Mouse (Mus musculus) ES-Bruce4 (cell line): ENCODE results near the gene Mroh2a. TPM values are rescaled to one million over a fixed set of nuclear protein-coding genes. Genes with fewer than 3 reads are reported as not detected.

ENCODE experiments used
- H3K27ac ChIP-seq: 2 replicates; pipeline ENCODE4 v1.5.1; 2012; ENCODE audit warnings: low read length, inconsistent platforms; ENCODE audit not compliant: insufficient read depth
- H3K27me3 ChIP-seq: 2 replicates; pipeline ENCODE4 v1.6.1; 2012; ENCODE audit warnings: mild to moderate bottlenecking, low read length, inconsistent platforms; ENCODE audit not compliant: control insufficient read depth, poor library complexity, insufficient read depth, severe bottlenecking
- H3K36me3 ChIP-seq: 2 replicates; pipeline ENCODE4 v1.6.1; 2012; ENCODE audit warnings: inconsistent platforms, mild to moderate bottlenecking, low read length, moderate library complexity; ENCODE audit not compliant: control insufficient read depth, poor library complexity, insufficient read depth, severe bottlenecking
- H3K4me1 ChIP-seq: one replicate; pipeline ENCODE4 v1.8.1; 2011; ENCODE audit warnings: low read length; ENCODE audit not compliant: control insufficient read depth, insufficient read depth
- H3K4me3 ChIP-seq: 2 replicates; pipeline ENCODE4 v1.5.1; 2011; ENCODE audit warnings: low read depth, mild to moderate bottlenecking, low read length
- H3K9ac ChIP-seq: 2 replicates; pipeline ENCODE4 v1.6.1; 2012; ENCODE audit warnings: low read depth, mild to moderate bottlenecking, inconsistent platforms; ENCODE audit not compliant: poor library complexity, severe bottlenecking
- H3K9me3 ChIP-seq: replicated peaks from 2 replicates; pipeline ENCODE4 v1.6.1; 2012; ENCODE audit warnings: mild to moderate bottlenecking, low read length, inconsistent platforms; ENCODE audit not compliant: control insufficient read depth, poor library complexity, insufficient read depth, severe bottlenecking
- CTCF ChIP-seq: IDR thresholded peaks from one replicate; pipeline ENCODE4 v1.8.1; 2011; ENCODE audit warnings: low read depth, low read length
- EP300 ChIP-seq: IDR thresholded peaks from 2 replicates; pipeline ENCODE4 v1.6.1; 2011; ENCODE audit warnings: low read depth, low read length; ENCODE audit not compliant: insufficient read depth
- POLR2A ChIP-seq: IDR thresholded peaks from one replicate; pipeline ENCODE4 v1.8.1; 2011; ENCODE audit warnings: low read length; ENCODE audit not compliant: insufficient read depth
- polyA plus RNA-seq: library from polyadenylated mRNA; stranded (reverse); fragments of >200 nt; gene quantifications from 2 replicates; pipeline ENCODE4 v1.2.4, GENCODE M21; 2011; ENCODE audit warnings: low read depth; ENCODE audit not compliant: missing spikeins, insufficient read depth, insufficient read length

Mroh2a gene
- polyA plus RNA-seq, 1 experiment: not detected

GRCm38 (mm10) chr1:88286887-88287696 is 60.3 kb downstream of the Mroh2a start:
- no peaks in the 10 kb centered on the region for H3K36me3 ChIP-seq
- H3K4me3 ChIP-seq: no peak overlapping the region
- H3K27ac ChIP-seq: no peak overlapping the region
- H3K4me1 ChIP-seq: no peaks in the 10 kb centered on the region
- no peaks in the 10 kb centered on the region for H3K27me3 ChIP-seq
- no peaks in the 10 kb centered on the region for H3K9me3 ChIP-seq
- TF ChIP-seq POLR2A (no peak), EP300 (no peak), CTCF (no peak)
- H3K9ac ChIP-seq: no peak overlapping the region

DNA sequence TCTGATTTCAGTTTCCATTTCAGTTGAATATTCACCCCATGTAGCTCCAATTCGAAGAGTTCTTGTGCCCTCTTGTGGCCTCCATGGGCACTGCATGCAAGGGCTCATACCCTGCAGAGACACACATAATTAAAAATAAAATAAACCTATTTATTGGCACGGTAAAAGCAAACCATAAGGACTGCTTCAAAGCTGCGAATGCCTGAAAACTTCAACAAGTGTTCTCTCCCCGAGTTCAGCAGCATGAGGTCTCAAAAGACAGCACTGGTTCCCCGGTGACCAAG is 60.9 kb downstream of the Mroh2a start:
- H3K9ac ChIP-seq: no peak overlapping the region
- no peak overlapping the region for H3K4me3 ChIP-seq
- H3K36me3 ChIP-seq: no peaks in the 10 kb centered on the region
- no peak overlapping the region for H3K27ac ChIP-seq
- no peaks in the 10 kb centered on the region for H3K4me1 ChIP-seq
- no peak for TF ChIP-seq EP300
- no peak for TF ChIP-seq POLR2A
- TF ChIP-seq CTCF: no peak
- H3K27me3 ChIP-seq: no peaks in the 10 kb centered on the region
- H3K9me3 ChIP-seq: no peaks in the 10 kb centered on the region

GRCm38 (mm10) chr1:88288056-88288788 is 61.4 kb downstream of the Mroh2a start:
- Histone ChIP-seq H3K4me3 (no peak overlapping the region), H3K9ac (no peak overlapping the region), H3K4me1 (no peaks in the 10 kb centered on the region), H3K27me3 (no peaks in the 10 kb centered on the region), H3K36me3 (no peaks in the 10 kb centered on the region), H3K27ac (no peak overlapping the region), H3K9me3 (no peaks in the 10 kb centered on the region)
- TF ChIP-seq POLR2A (no peak), EP300 (no peak), CTCF (no peak)

- TF ChIP-seq EP300: no peak
- TF ChIP-seq POLR2A: no peak
- no peak for TF ChIP-seq CTCF
- Histone ChIP-seq H3K27me3 (no peaks in the 10 kb centered on the region), H3K27ac (no peak overlapping the region), H3K36me3 (no peaks in the 10 kb centered on the region), H3K9me3 (no peaks in the 10 kb centered on the region), H3K4me1 (no peaks in the 10 kb centered on the region), H3K9ac (no peak overlapping the region), H3K4me3 (no peak overlapping the region)
These were observed 62.0 kb downstream of the Mroh2a start for GRCm38 (mm10) chr1:88288789-88289127.

DNA sequence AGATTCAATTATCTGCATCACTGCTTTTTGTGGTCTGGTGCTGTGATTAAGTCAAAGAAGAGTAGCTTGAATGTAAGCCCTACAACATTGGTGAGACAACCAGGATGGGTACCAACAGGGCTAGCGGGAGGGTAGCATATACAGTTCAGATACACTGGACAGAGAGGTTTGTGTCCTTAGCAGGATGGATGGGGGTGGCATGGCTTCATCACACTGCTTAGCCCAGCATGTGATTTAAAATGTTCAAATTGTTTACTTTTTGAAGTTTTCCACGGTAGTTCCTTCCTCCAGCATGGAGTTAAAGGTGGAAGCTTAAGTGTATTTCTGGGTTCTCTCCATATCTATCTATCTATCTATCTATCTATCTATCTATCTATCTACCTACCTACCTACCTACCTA is 62.4 kb downstream of the Mroh2a start:
- Histone ChIP-seq H3K36me3 (no peaks in the 10 kb centered on the region), H3K4me1 (no peaks in the 10 kb centered on the region), H3K9me3 (no peaks in the 10 kb centered on the region), H3K4me3 (no peak overlapping the region), H3K27me3 (no peaks in the 10 kb centered on the region), H3K9ac (no peak overlapping the region), H3K27ac (no peak overlapping the region)
- TF ChIP-seq EP300 (no peak), POLR2A (no peak), CTCF (no peak)

GRCm38 (mm10) chr1:88289917-88290316 is 63.1 kb downstream of the Mroh2a start:
- Histone ChIP-seq H3K9me3 (no peaks in the 10 kb centered on the region), H3K27me3 (no peaks in the 10 kb centered on the region), H3K9ac (no peak overlapping the region), H3K36me3 (no peaks in the 10 kb centered on the region), H3K4me3 (no peak overlapping the region), H3K27ac (no peak overlapping the region), H3K4me1 (no peaks in the 10 kb centered on the region)
- TF ChIP-seq POLR2A: no peak
